Mouse (Mus musculus): Measurements from ENCODE around the gene Zbtb41. TPM values are rescaled to one million over a fixed set of nuclear protein-coding genes. Genes with fewer than 3 reads are reported as not detected.
"Not testable (repeated sequence)": the region's sequence is repeated elsewhere in the genome, so short reads cannot be mapped to it uniquely, and the experiment has no call there.

Gene Zbtb41
- polyA plus RNA-seq, 1 experiment from 2014 or later, result 3.6 TPM

DNA sequence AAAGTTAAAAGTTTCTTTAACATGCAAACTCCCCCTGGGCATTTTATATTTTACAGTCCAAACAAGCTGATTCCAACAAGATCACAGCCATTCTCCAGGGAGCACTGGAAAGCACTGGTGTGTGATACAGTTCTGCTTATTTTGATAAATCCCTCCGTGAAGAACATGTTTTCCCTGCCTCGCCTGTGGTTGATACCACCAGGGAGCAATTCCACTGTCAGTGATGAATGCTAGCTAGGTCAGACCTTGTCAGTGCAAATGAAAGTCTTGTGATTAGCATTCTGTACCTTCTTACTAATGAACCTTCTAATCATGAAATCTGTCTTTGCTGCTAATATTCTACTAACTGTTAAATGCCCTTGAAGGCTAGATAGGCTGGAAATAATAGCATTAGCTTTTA is 30.3 kb upstream of the Zbtb41 start:
- no peaks in the 10 kb centered on the region for H3K27me3 ChIP-seq (ENCODE audit: control insufficient read depth, insufficient read depth, low read length)
- no peaks in the 10 kb centered on the region for H3K4me1 ChIP-seq (replicated peaks; ENCODE audit: control insufficient read depth, insufficient read depth)
- H3K4me2 ChIP-seq (replicated peaks; ENCODE audit: low read depth), result no peak overlapping the region
- no peaks in the 10 kb centered on the region for H3K9me3 ChIP-seq (ENCODE audit: control insufficient read depth, low read length)
- H3K4me3 ChIP-seq (ENCODE audit: low read depth, low read length), result no peak overlapping the region
- H3K9ac ChIP-seq (ENCODE audit: low read length), result no peak overlapping the region
- 40% methylated on average over 2 of the region's 2 CpGs for WGBS
- ATAC-seq (ENCODE audit: low FRiP score, low TSS enrichment), result no peak
- no peak for TF ChIP-seq CTCF (IDR thresholded peaks at IDR 0.05; ENCODE audit: low read depth)
- TF ChIP-seq EP300 (optimal IDR thresholded peaks at IDR 0.05), result no peak
- H3K27ac ChIP-seq (replicated peaks), result no peak overlapping the region
- DNase-seq (ENCODE audit: low spot score), result no peak
- H3K36me3 ChIP-seq (ENCODE audit: control insufficient read depth, insufficient read depth, low read length), result no peaks in the 10 kb centered on the region

DNA sequence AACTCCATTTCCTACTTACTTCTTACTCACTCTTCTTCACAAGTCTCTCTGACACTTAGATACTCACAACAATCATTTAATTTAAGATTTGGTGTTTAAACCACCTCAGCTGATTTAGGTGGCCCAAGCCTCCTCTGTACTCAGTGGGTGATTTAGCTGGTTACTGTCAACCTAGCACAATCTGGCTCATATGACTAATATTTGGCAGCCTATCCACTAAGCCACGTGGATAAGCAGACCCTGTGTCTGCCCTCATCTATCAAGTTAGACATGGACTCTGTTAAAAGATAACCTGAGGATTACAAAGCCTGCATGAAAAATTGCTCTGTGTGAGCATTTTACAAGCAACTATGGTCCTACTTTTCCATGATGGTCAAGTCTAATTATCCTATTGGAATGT is 25.5 kb upstream of the Zbtb41 start:
- H3K27ac ChIP-seq (replicated peaks), result no peak overlapping the region
- no peaks in the 10 kb centered on the region for H3K9me3 ChIP-seq (ENCODE audit: control insufficient read depth, low read length)
- H3K9ac ChIP-seq (ENCODE audit: low read length), result no peak overlapping the region
- ATAC-seq (ENCODE audit: low FRiP score, low TSS enrichment) (no peak), DNase-seq (ENCODE audit: low spot score) (no peak)
- H3K4me1 ChIP-seq (replicated peaks; ENCODE audit: control insufficient read depth, insufficient read depth), result no peaks in the 10 kb centered on the region
- WGBS, result 3% methylated on average over 1 of the region's 1 CpGs
- H3K36me3 ChIP-seq (ENCODE audit: control insufficient read depth, insufficient read depth, low read length), result no peaks in the 10 kb centered on the region
- no peak overlapping the region for H3K4me3 ChIP-seq (ENCODE audit: low read depth, low read length)
- H3K4me2 ChIP-seq (replicated peaks; ENCODE audit: low read depth), result no peak overlapping the region
- TF ChIP-seq EP300 (optimal IDR thresholded peaks at IDR 0.05) (no peak), CTCF (IDR thresholded peaks at IDR 0.05; ENCODE audit: low read depth) (no peak)
- H3K27me3 ChIP-seq (ENCODE audit: control insufficient read depth, insufficient read depth, low read length), result no peaks in the 10 kb centered on the region

GRCm38 (mm10) chr1:139405766-139406165 is 16.3 kb upstream of the Zbtb41 start:
- TF ChIP-seq CTCF (IDR thresholded peaks at IDR 0.05; ENCODE audit: low read depth) (peak; percentile 36), EP300 (optimal IDR thresholded peaks at IDR 0.05) (no peak)
- H3K9me3 ChIP-seq (ENCODE audit: control insufficient read depth, low read length), result no peaks in the 10 kb centered on the region
- H3K27ac ChIP-seq (replicated peaks), result no peak overlapping the region
- H3K4me2 ChIP-seq (replicated peaks; ENCODE audit: low read depth), result no peak overlapping the region
- ATAC-seq (ENCODE audit: low FRiP score, low TSS enrichment) (no peak), DNase-seq (ENCODE audit: low spot score) (no peak)
- no peaks in the 10 kb centered on the region for H3K4me1 ChIP-seq (replicated peaks; ENCODE audit: control insufficient read depth, insufficient read depth)
- H3K27me3 ChIP-seq (ENCODE audit: control insufficient read depth, insufficient read depth, low read length), result no peaks in the 10 kb centered on the region
- H3K4me3 ChIP-seq (ENCODE audit: low read depth, low read length), result no peak overlapping the region
- H3K9ac ChIP-seq (ENCODE audit: low read length), result no peak overlapping the region
- no peaks in the 10 kb centered on the region for H3K36me3 ChIP-seq (ENCODE audit: control insufficient read depth, insufficient read depth, low read length)

DNA sequence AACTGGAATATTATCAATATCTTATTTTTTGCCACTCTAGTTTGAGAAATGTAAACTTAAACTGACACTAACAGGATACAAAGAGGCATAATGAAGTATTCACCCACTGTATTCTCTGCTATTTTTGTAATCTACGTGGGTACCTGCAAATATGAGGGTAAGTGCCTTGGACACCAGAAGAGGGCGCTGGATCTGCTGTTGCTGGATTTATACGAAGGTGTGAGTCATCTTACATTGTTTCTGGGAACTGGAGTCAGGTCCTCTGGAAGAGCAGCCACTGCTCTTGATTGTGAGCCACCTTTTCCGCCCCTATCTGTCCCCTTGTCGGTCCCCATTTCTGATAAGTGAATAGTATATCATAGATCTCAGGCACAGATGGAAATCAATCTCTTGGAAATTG is 14.4 kb upstream of the Zbtb41 start:
- Histone ChIP-seq H3K36me3 (ENCODE audit: control insufficient read depth, insufficient read depth, low read length) (no peaks in the 10 kb centered on the region), H3K4me1 (replicated peaks; ENCODE audit: control insufficient read depth, insufficient read depth) (no peaks in the 10 kb centered on the region), H3K27ac (replicated peaks) (no peak overlapping the region), H3K4me2 (replicated peaks; ENCODE audit: low read depth) (no peak overlapping the region), H3K9me3 (ENCODE audit: control insufficient read depth, low read length) (no peaks in the 10 kb centered on the region), H3K9ac (ENCODE audit: low read length) (no peak overlapping the region), H3K27me3 (ENCODE audit: control insufficient read depth, insufficient read depth, low read length) (no peaks in the 10 kb centered on the region), H3K4me3 (ENCODE audit: low read depth, low read length) (no peak overlapping the region)
- WGBS, result 51% methylated on average over 5 of the region's 5 CpGs
- ATAC-seq (ENCODE audit: low FRiP score, low TSS enrichment), result no peak
- no peak for DNase-seq (ENCODE audit: low spot score)
- TF ChIP-seq CTCF (IDR thresholded peaks at IDR 0.05; ENCODE audit: low read depth) (peak; percentile 18; the same call in 1 of the 2 replicates), EP300 (optimal IDR thresholded peaks at IDR 0.05) (no peak)

DNA sequence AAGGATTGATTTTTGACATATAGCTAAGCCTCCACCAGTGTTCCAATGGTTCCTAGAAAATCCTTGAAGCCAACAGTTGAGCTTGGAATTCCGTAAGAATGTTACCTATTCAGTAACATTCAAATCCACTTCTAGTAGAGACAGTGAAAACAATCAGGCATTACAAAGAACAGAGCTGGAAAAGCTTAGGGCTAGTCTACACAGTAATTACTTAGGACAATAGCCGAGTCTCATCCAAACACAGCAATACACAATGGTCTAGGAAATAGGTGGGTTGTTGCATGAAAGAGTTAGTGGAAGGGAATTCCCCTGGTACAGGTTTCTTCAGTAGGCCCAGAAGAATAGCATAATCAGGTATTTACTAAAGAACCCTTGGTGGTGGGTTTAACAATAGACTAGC is 9.7 kb upstream of the Zbtb41 start:
- ATAC-seq (ENCODE audit: low FRiP score, low TSS enrichment); H3K9ac ChIP-seq (ENCODE audit: low read length); H3K27me3 ChIP-seq (ENCODE audit: control insufficient read depth, insufficient read depth, low read length); H3K9me3 ChIP-seq (ENCODE audit: control insufficient read depth, low read length); H3K4me3 ChIP-seq (ENCODE audit: low read depth, low read length); DNase-seq (ENCODE audit: low spot score); H3K4me2 ChIP-seq (replicated peaks; ENCODE audit: low read depth); H3K4me1 ChIP-seq (replicated peaks; ENCODE audit: control insufficient read depth, insufficient read depth); H3K27ac ChIP-seq (replicated peaks); H3K36me3 ChIP-seq (ENCODE audit: control insufficient read depth, insufficient read depth, low read length): not testable (repeated sequence)
- 84% methylated on average over 2 of the region's 2 CpGs for WGBS

DNA sequence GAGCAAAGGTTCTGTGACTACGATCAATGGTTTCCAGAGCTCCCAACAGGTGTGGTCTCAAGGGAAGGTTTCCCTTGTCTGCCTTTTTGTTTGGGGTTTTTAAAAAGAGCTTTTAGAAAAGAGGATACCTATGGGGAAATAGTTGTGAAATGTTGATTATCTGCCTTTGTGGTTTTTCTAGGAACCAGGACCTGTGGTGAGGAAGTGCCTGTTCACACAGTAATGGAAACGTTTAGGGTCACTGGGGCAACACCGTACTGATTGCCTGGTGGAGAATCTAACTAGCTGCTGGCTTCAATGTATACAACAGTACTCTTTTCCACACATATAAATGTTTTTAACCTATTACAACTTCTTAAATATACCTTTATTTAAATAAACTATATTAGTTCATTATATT is 8.6 kb upstream of the Zbtb41 start:
- WGBS, result 76% methylated on average over 3 of the region's 3 CpGs
- no peak for DNase-seq (ENCODE audit: low spot score)
- no peak overlapping the region for H3K4me2 ChIP-seq (replicated peaks; ENCODE audit: low read depth)
- ATAC-seq (ENCODE audit: low FRiP score, low TSS enrichment), result no peak
- no peaks in the 10 kb centered on the region for H3K27me3 ChIP-seq (ENCODE audit: control insufficient read depth, insufficient read depth, low read length)
- no peak overlapping the region for H3K9ac ChIP-seq (ENCODE audit: low read length)
- H3K27ac ChIP-seq (replicated peaks), result no peak overlapping the region
- no peaks in the 10 kb centered on the region for H3K36me3 ChIP-seq (ENCODE audit: control insufficient read depth, insufficient read depth, low read length)
- no peak overlapping the region for H3K4me3 ChIP-seq (ENCODE audit: low read depth, low read length)
- TF ChIP-seq EP300 (optimal IDR thresholded peaks at IDR 0.05), result no peak
- no peak for TF ChIP-seq CTCF (IDR thresholded peaks at IDR 0.05; ENCODE audit: low read depth)
- H3K9me3 ChIP-seq (ENCODE audit: control insufficient read depth, low read length), result no peaks in the 10 kb centered on the region
- H3K4me1 ChIP-seq (replicated peaks; ENCODE audit: control insufficient read depth, insufficient read depth), result no peaks in the 10 kb centered on the region

Data from stomach, postnatal 0 days (tissue).